Mouse (Mus musculus) frontal cortex, postnatal 10 days (tissue): ENCODE results near the gene Ankrd34a.

Experiments used
- DNase-seq, 2 experiments: peaks; one replicate each; pipeline ENCODE4 v3.0.0; 2022; ENCODE audit warnings: low spot score in 2 of 2, mixed read lengths in 1 of 2

The Ankrd34a gene

DNA sequence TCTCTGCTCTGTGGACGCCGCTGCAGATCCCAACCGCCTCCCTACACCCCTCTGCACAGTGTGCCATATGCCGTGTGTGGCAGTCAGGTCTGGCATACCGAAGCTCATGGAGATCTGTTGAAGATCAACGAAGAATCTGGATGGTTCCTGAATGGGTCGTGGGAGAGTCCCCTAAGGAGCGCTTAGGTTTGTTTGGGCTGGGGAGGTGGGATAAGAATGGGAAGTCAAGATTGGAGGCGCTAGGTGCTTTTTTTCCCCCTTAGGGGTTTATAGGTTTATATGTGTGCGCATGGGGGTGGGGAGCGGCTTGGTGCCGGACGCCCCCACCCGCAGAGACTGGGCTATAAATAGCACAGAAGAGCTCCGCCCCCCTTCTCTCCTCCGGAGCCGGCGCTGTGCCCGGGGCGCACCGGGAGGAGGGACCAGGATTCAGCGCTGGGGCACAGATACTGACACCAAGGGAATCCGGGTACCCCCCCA, at the start of gene Ankrd34a:
Ankrd34a (plus strand) TSS at position 409 of the 480 bp plus-strand sequence.
- DNase-seq: peak; percentile 76

DNA sequence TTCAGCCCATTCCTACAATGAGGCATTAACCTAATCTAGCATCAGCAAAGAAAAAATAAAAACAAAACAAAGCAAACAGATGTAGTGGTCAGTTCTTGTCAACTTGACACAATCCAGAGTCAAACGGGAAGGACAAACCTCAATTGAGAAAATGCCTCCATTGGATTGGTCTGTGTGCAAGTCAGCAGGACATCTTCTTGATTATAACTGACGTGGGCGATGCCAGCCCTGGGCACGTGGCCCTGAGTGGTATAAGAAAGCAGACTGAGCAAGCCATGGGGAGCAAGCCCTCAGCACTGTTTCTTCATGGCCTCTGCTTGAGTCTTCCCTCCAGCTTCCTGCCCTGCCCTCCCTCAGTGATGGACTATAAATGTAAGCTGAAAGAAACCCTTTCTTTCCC, 49.6 kb upstream of the Ankrd34a start:
- DNase-seq: no peak

DNA sequence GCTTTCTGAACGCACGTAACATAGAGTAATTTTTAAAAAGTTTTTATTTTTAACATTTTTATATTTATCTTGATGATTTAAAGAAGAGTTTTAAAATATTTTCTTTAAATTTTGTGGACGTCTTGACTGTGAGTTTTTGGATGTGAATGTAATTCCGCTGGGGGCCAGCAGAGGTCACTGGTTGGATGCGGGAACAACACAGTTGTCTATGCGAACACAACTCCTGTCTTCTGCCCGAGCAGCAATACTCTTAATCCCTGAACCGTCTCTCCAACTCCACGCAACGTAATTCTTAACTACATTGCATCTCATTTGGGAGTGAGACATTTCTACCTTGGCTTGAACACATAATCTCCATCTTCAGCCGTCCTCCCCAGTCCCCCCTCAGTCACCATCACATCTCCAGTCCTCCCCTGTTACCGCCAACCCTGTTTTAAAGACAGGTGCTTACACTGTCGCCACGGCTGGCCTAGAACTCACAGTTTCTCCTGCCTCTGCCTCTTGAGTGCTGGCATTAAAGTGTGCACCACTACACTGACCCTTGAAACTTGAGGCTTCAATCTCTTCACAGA, 49.0 kb upstream of the Ankrd34a start:
- DNase-seq: peak; percentile 50 to 74

DNA sequence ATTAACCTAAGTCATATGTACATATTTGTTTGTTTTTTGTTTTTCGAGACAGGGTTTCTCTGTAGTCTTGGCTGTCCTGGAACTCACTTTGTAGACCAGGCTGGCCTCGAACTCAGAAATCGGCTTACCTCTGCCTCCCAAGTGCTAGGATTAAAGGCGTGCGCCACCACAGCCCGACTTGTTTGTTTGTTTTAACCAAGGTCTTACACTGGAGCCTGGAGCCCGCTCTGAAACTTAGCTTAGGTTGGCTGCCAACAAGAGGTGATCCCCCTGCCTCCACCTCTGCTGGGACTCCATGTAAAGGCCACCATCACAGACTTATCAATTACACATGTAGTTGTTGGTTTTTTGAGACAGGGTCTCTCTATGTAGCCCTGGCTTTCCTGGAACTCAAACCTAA, 47.6 kb upstream of the Ankrd34a start:
- no peak for DNase-seq

DNA sequence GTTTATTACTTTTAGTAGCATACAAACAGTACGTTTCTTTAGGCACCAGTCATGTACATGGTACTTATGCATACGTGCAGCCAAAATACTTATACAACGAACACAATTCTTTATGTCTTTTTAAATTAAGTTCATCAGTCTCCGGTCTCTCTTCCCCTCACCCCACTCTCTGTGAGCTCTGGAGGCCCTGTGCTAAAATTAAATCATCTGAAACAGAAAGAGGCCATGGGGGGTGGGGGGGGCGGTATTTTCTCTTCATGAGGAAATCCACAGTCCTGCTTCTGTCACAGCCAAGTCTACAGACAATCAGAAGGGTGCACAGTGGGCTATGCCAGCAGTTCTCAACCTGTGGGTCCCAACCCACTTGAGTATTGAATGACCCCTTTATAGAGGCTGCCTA, 47.1 kb upstream of the Ankrd34a start:
- DNase-seq: no peak

DNA sequence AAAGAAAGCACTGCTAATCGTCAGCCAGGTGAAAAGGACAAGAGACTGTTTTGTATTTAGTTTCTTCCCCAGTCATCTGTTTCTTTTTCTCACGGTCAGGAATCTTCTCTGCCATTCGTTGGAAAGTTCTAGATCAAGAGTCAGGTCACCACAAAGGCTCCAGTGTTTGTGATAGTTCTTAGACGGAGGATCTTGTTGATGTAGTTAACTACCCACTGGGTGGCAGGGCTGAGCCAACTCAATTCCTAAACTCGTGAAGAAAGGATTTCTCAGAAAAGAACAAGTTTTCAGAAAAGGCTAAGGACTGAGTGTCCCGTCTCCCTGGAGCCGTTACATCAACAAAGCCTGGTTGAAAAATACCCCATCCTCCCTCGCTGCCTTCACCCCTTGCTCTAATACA, 45.2 kb upstream of the Ankrd34a start:
- no peak for DNase-seq

DNA sequence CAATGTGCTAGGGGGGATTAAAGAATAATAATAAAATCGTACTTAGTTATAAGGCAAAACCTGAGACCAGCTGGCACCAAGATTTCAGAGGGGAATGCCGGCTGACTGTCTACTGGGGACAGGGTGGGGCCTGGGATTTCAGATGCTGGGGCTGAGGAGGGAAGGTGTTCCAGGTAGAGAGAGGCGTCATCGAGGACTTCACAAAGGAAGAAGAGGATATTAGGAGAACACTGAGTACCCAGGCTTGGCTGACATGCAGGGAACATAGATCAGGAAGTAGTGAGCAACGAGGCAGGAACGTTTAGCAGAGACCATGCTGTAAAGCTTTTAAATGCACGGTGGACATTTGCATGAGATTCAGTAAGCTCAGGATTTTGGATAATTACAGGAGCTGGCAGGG, 44.5 kb upstream of the Ankrd34a start:
- DNase-seq: no peak

DNA sequence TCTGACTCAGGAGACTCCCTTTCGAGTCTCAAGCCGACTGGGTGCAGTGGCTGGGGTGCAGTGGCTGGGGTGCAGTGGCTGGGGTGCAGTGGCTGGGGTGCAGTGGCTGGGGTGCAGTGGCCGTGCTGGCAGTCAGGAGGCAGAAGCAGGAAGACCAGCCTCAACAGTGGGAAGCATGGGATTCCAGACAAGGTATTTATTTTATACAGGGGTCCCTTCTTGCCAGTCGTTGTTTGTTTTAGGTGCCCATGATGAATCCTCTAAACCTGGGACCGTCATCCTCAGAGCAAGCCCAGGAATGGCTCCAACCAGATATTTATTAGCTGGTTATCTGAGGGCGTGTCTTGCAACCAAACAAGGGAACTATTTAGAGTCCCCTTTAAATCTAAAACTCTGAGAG, 42.8 kb upstream of the Ankrd34a start:
- DNase-seq: no peak

DNA sequence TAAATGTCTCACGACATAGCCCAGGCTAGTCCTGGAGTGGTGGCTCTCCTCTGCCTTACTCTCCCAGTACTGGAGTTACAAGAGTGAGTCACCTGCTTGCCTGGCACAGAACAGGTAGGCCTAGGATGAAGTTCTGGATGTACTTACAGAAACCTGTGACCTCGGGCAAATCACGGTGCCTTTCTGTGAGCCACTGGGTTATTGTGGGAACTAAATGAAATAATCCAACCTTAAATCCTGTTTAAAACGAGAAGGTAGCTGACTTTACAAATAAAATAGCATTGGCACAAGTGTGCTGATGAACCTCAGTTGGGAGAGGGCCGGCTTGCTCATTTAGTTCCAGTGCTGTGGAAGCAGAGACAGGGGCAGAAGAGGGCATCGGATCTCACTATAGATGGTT, 42.2 kb upstream of the Ankrd34a start:
- DNase-seq: no peak

DNA sequence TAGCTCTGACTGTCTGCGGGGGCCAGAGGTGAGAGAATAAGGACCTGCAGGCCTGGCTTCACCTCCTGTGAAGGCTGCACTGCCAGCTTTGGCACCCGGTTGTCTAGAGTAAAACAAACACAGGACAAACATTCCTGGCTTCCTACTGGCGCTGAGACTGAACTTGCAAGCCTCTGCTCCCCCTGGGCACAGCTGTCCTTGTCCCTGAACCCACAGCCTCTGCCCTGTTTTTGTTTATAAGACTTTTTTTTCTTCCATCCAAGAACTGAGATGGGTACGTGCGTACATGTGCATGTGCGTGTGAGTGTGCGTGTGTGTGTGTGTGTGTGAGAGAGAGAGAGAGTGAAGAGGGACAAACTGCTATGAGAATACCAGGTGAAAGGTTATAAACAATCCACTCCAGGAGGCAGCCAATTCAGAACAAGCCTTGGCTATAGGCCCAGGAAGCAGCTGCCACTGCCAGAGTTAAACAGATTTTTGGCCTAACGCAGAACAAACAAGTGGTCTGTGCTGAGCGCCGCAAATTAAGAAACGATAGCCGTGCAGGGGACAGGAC, 41.3 kb upstream of the Ankrd34a start:
- peak in 1 of 2 experiments; percentile 49 for DNase-seq

DNA sequence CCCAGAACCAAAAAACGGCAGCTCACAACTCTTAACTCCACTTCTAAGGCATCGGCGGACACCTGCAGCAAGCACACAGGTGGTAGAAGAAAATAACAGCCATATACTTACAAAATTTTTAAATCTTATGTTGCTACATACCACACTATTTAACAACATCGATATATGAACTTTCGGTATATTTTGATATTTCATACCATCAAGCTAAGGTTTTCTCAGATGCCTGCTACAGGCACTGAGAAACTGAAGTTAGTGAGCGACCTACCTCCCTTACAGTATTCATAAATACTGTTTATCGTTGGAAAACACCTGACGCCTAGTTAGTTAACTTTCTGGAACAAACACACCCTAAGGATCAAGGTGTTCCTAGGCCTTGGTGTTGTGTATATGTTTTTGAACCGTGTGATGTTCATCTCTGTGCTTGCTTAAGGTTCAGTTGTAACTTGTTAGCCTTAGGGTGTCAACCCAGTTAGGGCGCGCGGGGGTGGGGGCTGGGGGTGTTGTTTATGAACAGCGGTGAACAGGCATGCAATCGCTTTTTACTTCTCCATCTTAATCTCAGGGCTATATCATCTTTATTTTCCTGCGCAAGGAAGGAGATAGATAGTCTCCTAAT, 40.3 kb upstream of the Ankrd34a start:
- no peak for DNase-seq

DNA sequence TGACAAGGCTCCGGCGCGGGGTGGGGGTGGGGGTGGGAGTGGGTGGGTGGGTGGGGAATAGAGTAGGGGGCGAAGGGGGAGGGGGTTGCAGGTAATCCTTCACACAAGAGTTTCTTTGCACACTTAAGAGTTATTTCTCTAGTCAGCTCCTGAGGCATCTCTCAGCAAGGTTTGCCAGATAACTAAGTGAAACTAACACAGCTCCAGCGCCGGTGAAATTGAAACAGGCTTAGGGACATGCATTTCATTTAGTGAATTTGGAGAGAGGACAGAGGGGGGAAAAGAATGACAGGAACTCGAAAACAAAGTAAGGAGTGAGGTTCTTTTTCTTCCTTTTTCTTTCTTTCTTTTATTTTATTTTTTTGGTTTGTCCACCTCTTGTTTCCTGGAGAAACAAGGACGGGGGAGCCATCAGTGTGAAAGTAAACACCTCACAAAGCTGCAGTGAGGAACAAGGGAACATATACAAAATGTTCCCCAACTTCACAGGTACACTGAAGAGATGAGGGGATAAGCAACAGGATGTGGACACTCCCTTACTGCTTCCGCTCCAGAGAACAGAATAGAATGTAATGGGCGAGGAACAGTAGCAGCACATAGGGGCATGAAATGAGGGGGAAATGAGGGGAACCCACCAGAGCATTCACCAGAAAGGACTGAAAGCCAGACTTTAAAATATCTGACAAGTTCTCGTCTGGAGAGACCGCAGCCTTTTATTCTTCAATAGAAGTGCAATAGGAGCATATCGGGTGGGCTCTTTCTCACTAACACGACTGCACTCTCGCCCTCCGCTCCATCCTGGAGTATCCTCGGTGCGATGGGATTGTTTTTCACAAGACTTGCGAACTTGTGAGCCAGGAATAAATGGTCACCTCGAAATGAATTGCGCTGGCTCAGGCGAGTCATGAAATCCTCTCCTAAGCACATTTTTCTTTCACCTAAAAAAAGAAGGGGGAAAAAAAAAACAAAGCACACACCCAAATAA, 39.5 kb upstream of the Ankrd34a start:
- no peak for DNase-seq

DNA sequence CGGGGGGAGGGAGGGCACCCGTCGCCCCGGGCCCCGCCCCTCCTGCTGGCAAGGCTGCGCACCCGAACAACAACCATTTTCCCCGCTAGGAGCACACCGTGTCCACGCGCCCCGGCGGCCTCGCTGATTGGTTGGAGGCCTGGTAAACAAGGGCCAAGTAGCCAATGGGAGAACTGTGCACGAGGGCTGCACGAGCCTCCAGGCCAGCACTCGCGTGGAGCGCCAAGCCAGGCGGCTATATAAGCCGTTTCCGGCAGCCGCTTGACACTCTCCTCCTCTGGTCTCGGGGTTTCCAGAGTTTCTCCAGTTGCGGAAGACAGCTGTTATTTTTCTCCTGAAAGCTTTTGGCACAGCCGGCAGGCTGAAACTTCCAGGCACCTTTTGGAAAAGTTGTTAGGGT, 38.7 kb upstream of the Ankrd34a start, which contains the start of gene Txnip:
Txnip (plus strand) TSS at position 264 of the 400 bp plus-strand sequence.
- DNase-seq: peak; percentile 98

DNA sequence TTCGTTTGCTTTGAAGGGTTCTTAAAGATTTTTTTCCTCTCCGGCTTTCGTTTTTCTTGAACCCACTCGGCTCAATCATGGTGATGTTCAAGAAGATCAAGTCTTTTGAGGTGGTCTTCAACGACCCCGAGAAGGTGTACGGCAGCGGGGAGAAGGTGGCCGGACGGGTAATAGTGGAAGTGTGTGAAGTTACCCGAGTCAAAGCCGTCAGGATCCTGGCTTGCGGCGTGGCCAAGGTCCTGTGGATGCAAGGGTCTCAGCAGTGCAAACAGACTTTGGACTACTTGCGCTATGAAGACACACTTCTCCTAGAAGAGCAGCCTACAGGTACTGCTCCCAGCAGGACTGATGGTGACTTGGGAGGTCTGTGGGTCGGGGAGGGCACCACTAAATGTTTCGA, 38.3 kb upstream of the Ankrd34a start:
- DNase-seq: no peak

DNA sequence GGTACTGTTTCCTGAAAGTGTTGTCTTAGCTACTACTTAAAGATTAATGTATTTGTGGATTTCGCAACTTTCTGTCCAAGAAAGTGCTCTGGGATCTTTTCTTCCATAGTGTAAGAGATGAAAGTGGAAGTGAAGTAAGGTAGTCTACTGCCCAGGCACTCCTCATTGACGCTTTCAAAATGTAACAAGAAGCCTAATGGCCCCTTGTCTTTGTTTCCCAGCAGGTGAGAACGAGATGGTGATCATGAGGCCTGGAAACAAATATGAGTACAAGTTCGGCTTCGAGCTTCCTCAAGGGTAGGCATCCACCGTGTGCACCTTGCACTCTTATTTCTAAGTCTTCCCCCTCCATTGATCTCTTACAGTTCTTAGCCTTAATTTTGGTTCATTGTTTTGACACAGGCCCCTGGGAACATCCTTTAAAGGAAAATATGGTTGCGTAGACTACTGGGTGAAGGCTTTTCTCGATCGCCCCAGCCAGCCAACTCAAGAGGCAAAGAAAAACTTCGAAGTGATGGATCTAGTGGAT, 37.7 kb upstream of the Ankrd34a start:
- DNase-seq: no peak

DNA sequence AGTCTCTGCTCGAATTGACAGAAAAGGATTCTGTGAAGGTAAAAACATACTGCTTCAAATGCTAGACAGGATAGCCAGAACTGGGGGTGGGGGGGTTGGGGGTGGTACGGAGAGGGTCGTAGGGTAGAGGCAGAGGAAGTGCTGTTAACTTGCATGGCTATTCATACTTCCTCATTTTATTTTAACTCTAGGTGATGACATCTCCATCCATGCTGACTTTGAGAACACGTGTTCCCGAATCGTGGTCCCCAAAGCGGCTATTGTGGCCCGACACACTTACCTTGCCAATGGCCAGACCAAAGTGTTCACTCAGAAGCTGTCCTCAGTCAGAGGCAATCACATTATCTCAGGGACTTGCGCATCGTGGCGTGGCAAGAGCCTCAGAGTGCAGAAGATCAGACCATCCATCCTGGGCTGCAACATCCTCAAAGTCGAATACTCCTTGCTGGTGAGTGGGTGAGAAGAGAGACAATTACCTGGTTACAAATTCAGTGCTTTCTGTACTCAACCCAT, 37.0 kb upstream of the Ankrd34a start:
- no peak for DNase-seq

DNA sequence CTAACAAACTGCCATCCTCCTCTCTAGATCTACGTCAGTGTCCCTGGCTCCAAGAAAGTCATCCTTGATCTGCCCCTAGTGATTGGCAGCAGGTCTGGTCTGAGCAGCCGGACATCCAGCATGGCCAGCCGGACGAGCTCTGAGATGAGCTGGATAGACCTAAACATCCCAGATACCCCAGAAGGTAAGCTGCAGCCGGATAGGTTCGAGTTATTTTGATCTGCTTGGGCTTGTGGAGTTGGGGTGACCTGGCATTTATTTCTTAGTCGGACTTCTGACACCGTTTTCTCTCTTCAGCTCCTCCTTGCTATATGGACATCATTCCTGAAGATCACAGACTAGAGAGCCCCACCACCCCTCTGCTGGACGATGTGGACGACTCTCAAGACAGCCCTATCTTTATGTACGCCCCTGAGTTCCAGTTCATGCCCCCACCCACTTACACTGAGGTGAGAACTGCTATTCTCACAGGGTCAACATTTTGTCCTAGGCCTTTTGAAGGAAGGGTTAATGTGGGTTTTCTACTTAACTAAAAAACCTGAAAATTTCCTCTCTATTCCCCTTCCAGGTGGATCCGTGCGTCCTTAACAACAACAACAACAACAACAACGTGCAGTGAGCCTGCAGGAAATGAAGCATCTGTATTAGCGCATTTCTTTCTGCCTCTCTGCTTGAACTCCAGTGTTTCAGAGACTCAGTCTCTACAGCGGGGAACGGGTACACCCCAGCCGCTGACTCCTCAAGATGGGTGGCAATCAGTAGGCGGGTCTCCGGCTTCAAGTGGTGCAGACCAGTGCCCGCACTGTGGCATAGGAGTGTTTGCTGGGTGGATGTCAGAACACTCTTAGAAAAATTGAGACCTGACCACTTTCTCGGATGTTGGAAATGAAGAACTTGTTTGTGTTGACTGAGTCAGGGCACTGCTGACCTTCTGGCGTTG, 36.3 kb upstream of the Ankrd34a start:
- no peak for DNase-seq

DNA sequence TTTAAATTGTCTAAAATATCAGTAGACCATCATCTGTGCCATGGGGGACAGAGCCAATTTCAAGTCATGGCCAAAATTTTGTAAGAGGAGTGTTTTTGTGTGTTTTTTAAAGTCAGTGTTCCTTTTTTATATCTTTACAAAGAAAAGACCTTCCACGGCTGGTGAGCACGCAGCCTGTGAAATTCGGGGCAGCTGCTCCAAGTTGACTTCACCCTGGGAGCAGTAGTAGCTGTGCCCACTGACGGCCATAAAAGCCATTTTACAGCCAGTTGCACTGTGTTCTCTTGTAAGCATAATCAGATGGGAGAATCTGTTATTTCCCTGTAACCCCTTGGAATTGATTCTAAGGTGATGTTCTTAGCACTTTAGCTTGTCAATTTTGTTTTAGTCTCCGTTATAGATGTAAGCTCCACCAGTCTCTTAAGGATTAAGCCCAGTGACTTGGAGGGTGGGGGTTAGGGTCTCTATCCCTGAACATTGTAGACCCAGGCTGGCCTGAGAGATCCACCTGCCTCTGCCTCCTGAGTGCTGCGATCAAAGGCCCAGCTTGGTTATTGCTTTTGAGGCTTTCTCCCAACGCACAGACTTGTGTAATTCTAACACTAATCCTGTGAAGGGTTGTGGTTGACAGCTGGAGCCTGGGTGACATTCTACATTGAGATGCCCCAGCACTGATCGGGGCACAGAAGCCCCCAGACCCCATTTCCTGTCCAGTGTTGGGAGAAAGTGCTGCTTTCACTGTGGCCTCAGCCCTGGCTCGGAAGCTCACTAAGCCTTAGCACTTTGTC, 35.4 kb upstream of the Ankrd34a start:
- DNase-seq: no peak

DNA sequence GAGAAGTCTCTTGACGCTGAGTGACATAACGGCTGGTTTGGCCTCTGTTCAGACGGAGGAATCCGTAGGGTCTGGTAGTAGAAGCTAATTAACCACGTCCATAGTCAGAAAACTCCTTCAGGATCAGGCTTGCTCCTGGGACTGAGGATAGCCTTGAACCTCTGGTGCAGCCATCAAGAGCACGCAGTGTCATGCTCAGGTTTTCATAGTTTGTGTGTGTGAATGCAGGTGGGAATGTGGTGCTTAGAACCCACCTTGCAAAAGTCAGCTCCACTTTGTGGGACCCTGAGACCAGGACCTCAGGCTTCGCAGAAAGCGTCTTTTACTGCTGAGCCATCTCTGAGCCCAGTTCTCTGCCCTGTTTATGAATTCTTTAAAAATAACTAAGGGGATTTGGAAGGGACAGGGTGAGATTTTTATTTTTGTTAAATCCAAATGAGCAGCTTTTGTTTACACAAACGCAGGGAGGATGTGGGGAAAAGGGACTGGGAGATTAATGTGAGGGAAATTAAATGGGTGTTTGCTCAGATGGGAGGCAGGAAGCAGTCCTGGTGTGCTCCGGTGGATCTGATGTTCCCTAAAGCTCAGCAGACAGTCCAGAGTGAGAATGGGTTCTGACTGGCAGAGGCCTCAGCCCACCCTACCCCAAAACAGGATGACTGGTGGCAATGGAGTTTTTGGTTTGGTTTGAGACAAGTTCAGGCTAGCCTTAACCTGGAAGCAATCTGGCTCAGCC, 34.3 kb upstream of the Ankrd34a start:
- DNase-seq: no peak
